Mouse (Mus musculus) CH12.LX (cell line): ENCODE results near the gene Thoc6. TPM values are rescaled to one million over a fixed set of nuclear protein-coding genes. Genes with fewer than 3 reads are reported as not detected.
A peak's percentile ranks its signal among the peaks of the same experiment; 100 is the strongest.

Experiments used
- DNase-seq: peaks from one replicate; pipeline ENCODE4 v3.0.0-alpha.2; 2013; ENCODE audit errors: extremely low read depth
- H3K27ac ChIP-seq: 2 replicates; pipeline ENCODE4 v1.5.1; 2012; ENCODE audit warnings: low read depth, mild to moderate bottlenecking, control low read depth, moderate library complexity; ENCODE audit not compliant: insufficient read depth
- H3K27me3 ChIP-seq: replicated peaks from 2 replicates; pipeline ENCODE3; 2012; ENCODE audit warnings: inconsistent platforms
- H3K36me3 ChIP-seq, 2 experiments: replicated peaks in 1 of 2; 2 replicates each; pipeline versions ENCODE3 to v1.6.1; 2012; ENCODE audit warnings: inconsistent platforms in 1 of 2, low read length in 1 of 2, mild to moderate bottlenecking in 1 of 2, mixed read lengths in 1 of 2, moderate library complexity in 1 of 2; ENCODE audit not compliant: control insufficient read depth in 1 of 2, insufficient read depth in 1 of 2
- H3K4me1 ChIP-seq, 2 experiments: 2 replicates each; pipeline ENCODE4 v1.6.1; 2012; ENCODE audit warnings: inconsistent platforms in 1 of 2, moderate library complexity in 1 of 2; ENCODE audit not compliant: insufficient read depth in 2 of 2, control insufficient read depth in 1 of 2
- H3K4me2 ChIP-seq: 2 replicates; pipeline ENCODE4 v1.6.1; 2012; ENCODE audit warnings: low read depth, mild to moderate bottlenecking, control low read depth; ENCODE audit not compliant: poor library complexity, insufficient read depth, severe bottlenecking
- H3K4me3 ChIP-seq, 3 experiments: fragments of 150-350 bp in 1 of 3; sonication (generic) in 1 of 3; replicated peaks in 1 of 3; 2 replicates each; pipeline versions ENCODE3 to v1.5.1; 2011 to 2012; ENCODE audit warnings: low read depth in 2 of 3, low read length in 2 of 3, mild to moderate bottlenecking in 2 of 3, moderate library complexity in 2 of 3, control low read depth in 1 of 3, improper control_type of control experiment in 1 of 3, inconsistent platforms in 1 of 3, mixed read lengths in 1 of 3; ENCODE audit not compliant: poor library complexity in 1 of 3
- H3K79me2 ChIP-seq: replicated peaks from 2 replicates; pipeline ENCODE4 v1.6.1; 2012; ENCODE audit warnings: mild to moderate bottlenecking, moderate library complexity; ENCODE audit not compliant: control insufficient read depth, poor library complexity, insufficient read depth, severe bottlenecking; ENCODE audit errors: extremely low read depth
- H3K9ac ChIP-seq: 2 replicates; pipeline ENCODE4 v1.6.1; 2012; ENCODE audit warnings: low read depth, mild to moderate bottlenecking, control low read depth, moderate library complexity; ENCODE audit not compliant: insufficient read depth
- H3K9me3 ChIP-seq: replicated peaks from 2 replicates; pipeline ENCODE3; 2012; ENCODE audit warnings: low read length, inconsistent platforms, mixed read lengths
- E2F4 ChIP-seq: IDR thresholded peaks from 2 replicates; pipeline ENCODE4 v1.6.1; 2011; ENCODE audit warnings: low read depth, low read length, improper control_type of control experiment; ENCODE audit not compliant: insufficient replicate concordance
- ELF1 ChIP-seq: IDR thresholded peaks from 2 replicates; pipeline ENCODE4 v1.6.1; 2014; ENCODE audit warnings: low read depth, mild to moderate bottlenecking, inconsistent platforms, low read length, improper control_type of control experiment
- EP300 ChIP-seq: IDR thresholded peaks from 2 replicates; pipeline ENCODE4 v1.6.1; 2011; ENCODE audit warnings: low read length, improper control_type of control experiment
- ETS1 ChIP-seq: conservative IDR thresholded peaks from 2 replicates; pipeline ENCODE4 v1.6.1; 2012; ENCODE audit warnings: low read depth, mild to moderate bottlenecking, inconsistent platforms, low read length, improper control_type of control experiment, moderate library complexity
- GABPA ChIP-seq: IDR thresholded peaks from 2 replicates; pipeline ENCODE4 v1.6.1; 2012; ENCODE audit warnings: low read depth, low read length, improper control_type of control experiment, inconsistent platforms; ENCODE audit not compliant: insufficient replicate concordance
- HCFC1 ChIP-seq: IDR thresholded peaks from 2 replicates; pipeline ENCODE4 v1.6.1; 2012; ENCODE audit warnings: low read depth, mild to moderate bottlenecking, inconsistent platforms, low read length, improper control_type of control experiment
- IRF4 ChIP-seq: IDR thresholded peaks from 2 replicates; pipeline ENCODE4 v1.6.1; 2014; ENCODE audit warnings: low read depth, mild to moderate bottlenecking, inconsistent platforms, low read length, improper control_type of control experiment
- JUN ChIP-seq: IDR thresholded peaks from 2 replicates; pipeline ENCODE4 v1.6.1; 2011; ENCODE audit warnings: low read depth, mild to moderate bottlenecking, low read length, improper control_type of control experiment, moderate library complexity; ENCODE audit not compliant: insufficient read depth
- JUND ChIP-seq: conservative IDR thresholded peaks from 2 replicates; pipeline ENCODE4 v1.6.1; 2011; ENCODE audit warnings: low read depth, low read length, improper control_type of control experiment
- KAT2A ChIP-seq: IDR thresholded peaks from 2 replicates; pipeline ENCODE4 v1.6.1; 2012; ENCODE audit warnings: low read length, improper control_type of control experiment, inconsistent platforms; ENCODE audit not compliant: insufficient replicate concordance
- MAFK ChIP-seq: IDR thresholded peaks from 2 replicates; pipeline ENCODE4 v1.6.1; 2011; ENCODE audit warnings: low read length, improper control_type of control experiment; ENCODE audit not compliant: insufficient replicate concordance
- MXI1 ChIP-seq: IDR thresholded peaks from 2 replicates; pipeline ENCODE4 v1.6.1; 2011; ENCODE audit warnings: mild to moderate bottlenecking, low read depth, low read length, improper control_type of control experiment
- NELFE ChIP-seq: IDR thresholded peaks from 2 replicates; pipeline ENCODE4 v1.6.1; 2011; ENCODE audit warnings: low read depth, low read length, improper control_type of control experiment
- POLR2AphosphoS2 ChIP-seq: IDR thresholded peaks from 2 replicates; pipeline ENCODE4 v1.6.1; 2011; ENCODE audit warnings: low read depth, low read length, improper control_type of control experiment
- RAD21 ChIP-seq: IDR thresholded peaks from 2 replicates; pipeline ENCODE4 v1.6.1; 2011; ENCODE audit warnings: low read depth, mild to moderate bottlenecking, low read length, improper control_type of control experiment, moderate library complexity
- RCOR1 ChIP-seq: conservative IDR thresholded peaks from 2 replicates; pipeline ENCODE4 v1.6.1; 2012; ENCODE audit warnings: low read depth, mild to moderate bottlenecking, inconsistent platforms, low read length, improper control_type of control experiment
- SMC3 ChIP-seq: IDR thresholded peaks from 2 replicates; pipeline ENCODE4 v1.6.1; 2011; ENCODE audit warnings: low read depth, low read length, improper control_type of control experiment
- TBP ChIP-seq: conservative IDR thresholded peaks from 2 replicates; pipeline ENCODE4 v1.6.1; 2011; ENCODE audit warnings: low read depth, low read length, improper control_type of control experiment
- UBTF ChIP-seq: IDR thresholded peaks from 2 replicates; pipeline ENCODE4 v1.6.1; 2012; ENCODE audit warnings: low read depth, mild to moderate bottlenecking, inconsistent platforms, low read length, improper control_type of control experiment, moderate library complexity
- ZKSCAN1 ChIP-seq: IDR thresholded peaks from 2 replicates; pipeline ENCODE4 v1.6.1; 2012; ENCODE audit warnings: low read depth, inconsistent platforms, low read length, improper control_type of control experiment, borderline replicate concordance
- ZMIZ1 ChIP-seq: IDR thresholded peaks from 2 replicates; pipeline ENCODE4 v1.6.1; 2012; ENCODE audit warnings: low read depth, mild to moderate bottlenecking, inconsistent platforms, low read length, improper control_type of control experiment
- ZNF384 ChIP-seq: IDR thresholded peaks from 2 replicates; pipeline ENCODE4 v1.6.1; 2012; ENCODE audit warnings: low read depth, low read length, improper control_type of control experiment, inconsistent platforms
- dilution Hi-C: fragments of 300-500 bp; cut with MboI; formaldehyde crosslinking; loops from 2 replicates; pipeline ENCODE4 v1.14.3; 2020; ENCODE audit warnings: low sequenced_read_pairs; ENCODE audit not compliant: extremely low pct_unique_long_range_greater_than_20kb, extremely low pct_ligation_motif_present
- in situ Hi-C: fragments of 300-500 bp; cut with MboI; formaldehyde crosslinking; loops from 3 replicates; pipeline ENCODE4 v1.14.3; 2019; ENCODE audit warnings: low sequenced_read_pairs, low pct_ligation_motif_present, low pct_unique_long_range_greater_than_20kb, mixed read lengths
- polyA plus RNA-seq: library from polyadenylated mRNA; unstranded; fragments of >175 nt; gene quantifications from 2 replicates; pipeline ENCODE4 v1.2.1, GENCODE M21; 2012; ENCODE audit warnings: low read depth; ENCODE audit not compliant: insufficient read length
- total RNA-seq, 2 experiments: library from RNA; depleted of rRNA; stranded (reverse); fragments of 300-350 nt in 1 of 2; fragments of >200 nt in 1 of 2; gene quantifications; 2 replicates each; pipeline ENCODE4 v1.2.3; 2012 to 2014

The Thoc6 gene
- total and polyA plus RNA-seq, 3 experiments, result 37.4 to 41.4 (median 37.9) TPM

- TF ChIP-seq TBP (no peak), E2F4 (no peak), EP300 (no peak), MAFK (no peak), ELF1 (no peak), POLR2AphosphoS2 (no peak), ZMIZ1 (no peak), ZKSCAN1 (no peak), GABPA (no peak), SMC3 (peak; percentile 73), JUND (no peak), JUN (no peak), HCFC1 (no peak)
These were observed 43.3 kb downstream of the Thoc6 start (continued) for GRCm38 (mm10) chr17:23630195-23631020.

- in situ Hi-C loops, result no loop called here
- no peak overlapping the region for H3K27ac ChIP-seq
- H3K4me1 ChIP-seq, result peaks cover 0 to 5% of the 10 kb centered on the region in 2 experiments; a peak in 3 of 4 replicates
- H3K9ac ChIP-seq, result no peak overlapping the region
- TF ChIP-seq UBTF (no peak), GABPA (no peak), POLR2AphosphoS2 (no peak), MXI1 (no peak), RAD21 (no peak), NELFE (no peak), ETS1 (no peak), IRF4 (no peak), JUND (no peak), E2F4 (no peak), KAT2A (no peak), MAFK (no peak), RCOR1 (no peak), ZNF384 (no peak), ELF1 (no peak)
- TF ChIP-seq, all 38 proteins: peak for 0
- Histone ChIP-seq H3K79me2 (no peaks in the 10 kb centered on the region), H3K27me3 (peaks cover 75% of the 10 kb centered on the region), H3K4me2 (no peak overlapping the region), H3K9me3 (no peaks in the 10 kb centered on the region), H3K4me3 (no peak overlapping the region), H3K36me3 (no peaks in the 10 kb centered on the region)
- dilution Hi-C loops, result no loop called here
- no peak for DNase-seq
These were observed 45.9 kb downstream of the Thoc6 start for GRCm38 (mm10) chr17:23627813-23628212.
